Mouse (Mus musculus) urinary bladder, postnatal 36 days (tissue): Measurements from ENCODE around the gene Casp3.
A peak's percentile ranks its signal among the peaks of the same experiment; 100 is the strongest.
"Not testable (repeated sequence)": the region's sequence is repeated elsewhere in the genome, so short reads cannot be mapped to it uniquely, and the experiment has no call there.

Source experiments
- DNase-seq, 2 experiments: peaks; one replicate each; pipeline ENCODE4 v3.0.0; 2022; ENCODE audit warnings: low spot score in 2 of 2, mixed read lengths in 1 of 2

Gene Casp3

GRCm38 (mm10) chr8:46616879-46617689, at the start of gene Casp3, which contains the start of gene Primpol:
Gene Casp3 (plus strand): TSS chr8:46617291.
Gene Primpol (minus strand): TSS chr8:46617212.
- peak; percentile 93 to 96 for DNase-seq

GRCm38 (mm10) chr8:46567946-46568345, 49.1 kb upstream of the Casp3 start:
- no peak for DNase-seq

- DNase-seq = no peak
Measured at GRCm38 (mm10) chr8:46568942-46569341, 48.1 kb upstream of the Casp3 start.

GRCm38 (mm10) chr8:46569659-46570441, 47.2 kb upstream of the Casp3 start:
- no peak for DNase-seq

- no peak for DNase-seq
Measured at GRCm38 (mm10) chr8:46570673-46571072, 46.4 kb upstream of the Casp3 start.

GRCm38 (mm10) chr8:46573446-46573845, 43.6 kb upstream of the Casp3 start:
- DNase-seq = no peak

GRCm38 (mm10) chr8:46573964-46574363, 43.1 kb upstream of the Casp3 start:
- DNase-seq = no peak

- no peak for DNase-seq
Measured at GRCm38 (mm10) chr8:46578794-46579193, 38.3 kb upstream of the Casp3 start.

GRCm38 (mm10) chr8:46584328-46584727, 32.8 kb upstream of the Casp3 start:
- not testable (repeated sequence) for DNase-seq

- DNase-seq = no peak
Measured at GRCm38 (mm10) chr8:46585576-46585975, 31.5 kb upstream of the Casp3 start.

GRCm38 (mm10) chr8:46587911-46588310, 29.2 kb upstream of the Casp3 start:
- DNase-seq = no peak

GRCm38 (mm10) chr8:46588663-46589062, 28.4 kb upstream of the Casp3 start:
- DNase-seq = no peak

GRCm38 (mm10) chr8:46593067-46593466, 24.0 kb upstream of the Casp3 start:
- DNase-seq = no peak

GRCm38 (mm10) chr8:46593772-46594171, 23.3 kb upstream of the Casp3 start:
- DNase-seq = no peak

- no peak for DNase-seq
Measured at GRCm38 (mm10) chr8:46595593-46595992, 21.5 kb upstream of the Casp3 start.

GRCm38 (mm10) chr8:46596530-46596929, 20.6 kb upstream of the Casp3 start:
- DNase-seq = no peak

GRCm38 (mm10) chr8:46597411-46597810, 19.7 kb upstream of the Casp3 start:
- DNase-seq = no peak

- no peak for DNase-seq
Measured at GRCm38 (mm10) chr8:46598114-46598513, 19.0 kb upstream of the Casp3 start.

GRCm38 (mm10) chr8:46598753-46599152, 18.3 kb upstream of the Casp3 start:
- DNase-seq = no peak

GRCm38 (mm10) chr8:46599314-46599904, 17.7 kb upstream of the Casp3 start:
- DNase-seq = no peak

- DNase-seq = no peak
Measured at GRCm38 (mm10) chr8:46600959-46601707, 16.0 kb upstream of the Casp3 start.

GRCm38 (mm10) chr8:46603587-46603986, 13.5 kb upstream of the Casp3 start:
- DNase-seq = no peak
